ENCODE assay signal across 9 mouse cellular contexts in genomic region chr15:86205300-86205699, GRCm38 (mm10). TPM values are rescaled to one million over a fixed set of nuclear protein-coding genes. Genes with fewer than 3 reads are reported as not detected.
DNase-seq lines count a peak whose midpoint lies in the region; TF ChIP-seq lines count a peak whose summit lies in the region.
"Had no signal": no experiment of that assay in that cellular context is flagged by ENCODE, and none has a peak within 500 bp of the region (broad histone marks: within the 10 kb centered on the region; RNA-seq: fewer than 3 reads in every experiment).

No protein-coding gene starts in this region.

- H3K27ac ChIP-seq in layer of hippocampus, adult 2 months, result no peak overlapping the region
- H3K27ac ChIP-seq in bone marrow macrophage, adult 2 months (ENCODE audit: insufficient read depth, low read depth, low read length), result peak overlapping the region; percentile 97
- H3K27ac ChIP-seq: neural tube, embryonic 12.5 days had no signal

- TF ChIP-seq POLR2A in bone marrow macrophage, adult 2 months (IDR thresholded peaks at IDR 0.05; ENCODE audit: borderline replicate concordance, low read depth, low read length), result no peak

- peak; percentile 68 to 75 for DNase-seq in adrenal gland, adult 18-20 months (ENCODE audit: low spot score in 2 of 2)
- DNase-seq in adrenal gland, postnatal 4 days (ENCODE audit: low spot score in 2 of 2), result no peak
- DNase-seq in layer of hippocampus, adult 2 months (ENCODE audit: low spot score in 2 of 2), result no peak
- no peak for DNase-seq in layer of hippocampus, postnatal 14 days (ENCODE audit: low spot score in 2 of 2)
- peak; percentile 67 to 81 for DNase-seq in kidney, postnatal 25 days
- peak; percentile 80 for DNase-seq in naive thymus-derived CD4-positive, alpha-beta T cell, adult 2 months (ENCODE audit: low read depth)
- no peak for DNase-seq in frontal cortex, postnatal 14 days (ENCODE audit: low spot score in 2 of 2)

- TF ChIP-seq CTCF in layer of hippocampus, adult 2 months (conservative IDR thresholded peaks at IDR 0.05), result peak; percentile 82
- peak; percentile 49; the same call in 1 of the 2 replicates for TF ChIP-seq CTCF in bone marrow macrophage, adult 2 months (IDR thresholded peaks at IDR 0.05; ENCODE audit: low read depth, low read length)

- no peak overlapping the region for H3K4me3 ChIP-seq in layer of hippocampus, adult 2 months
- no peak overlapping the region for H3K4me3 ChIP-seq in bone marrow macrophage, adult 2 months (ENCODE audit: insufficient read depth, low read length)
- H3K4me3 ChIP-seq: neural tube, embryonic 12.5 days had no signal

- H3K4me1 ChIP-seq in bone marrow macrophage, adult 2 months (ENCODE audit: control insufficient read depth, insufficient read depth, low read length), result peaks cover 63% of the 10 kb centered on the region

RNA-seq across cellular contexts. Expression of gene Tbc1d22a, which starts 9.0 kb away (rescaled TPM):
- 10 to 100 TPM; 28.2 to 29.1 TPM for total RNA-seq in adrenal gland, adult 18-20 months (2021)
- total RNA-seq in adrenal gland, postnatal 4 days (2021), result 10 to 100 TPM; 32.3 TPM
- total RNA-seq in layer of hippocampus, adult 2 months (2021), result 10 to 100 TPM; 33.2 to 34.7 TPM
- 10 to 100 TPM; 29.8 to 30.1 TPM for total RNA-seq in layer of hippocampus, postnatal 14 days (2021)
- 37.2 and 39.8 TPM in 2 replicates for polyA plus RNA-seq in bone marrow macrophage, adult 2 months (2012; ENCODE audit: insufficient read depth, insufficient read length, missing spikeins)

RNA-seq across cellular contexts. Expression of gene Cerk, which starts 19.4 kb away (rescaled TPM):
- total RNA-seq in adrenal gland, adult 18-20 months (2021), result 10 to 100 TPM; 40.6 to 68.6 TPM
- 10 to 100 TPM; 26.3 to 26.8 TPM for total RNA-seq in adrenal gland, postnatal 4 days (2021)
- 10 to 100 TPM; 41.6 to 43.0 TPM for total RNA-seq in layer of hippocampus, adult 2 months (2021)
- total RNA-seq in layer of hippocampus, postnatal 14 days (2021), result 10 to 100 TPM; 46.7 to 49.1 TPM
- 103 and 111 TPM in 2 replicates for polyA plus RNA-seq in bone marrow macrophage, adult 2 months (2012; ENCODE audit: insufficient read depth, insufficient read length, missing spikeins)

Comparison
In these comparisons a context has a peak if more than half of its experiments do, and no peak if none do; other contexts are left out.
1. DNase-seq: peak in adrenal gland, adult 18-20 months (2 of 2), kidney, postnatal 25 days (2 of 2) and naive thymus-derived CD4-positive, alpha-beta T cell, adult 2 months (single experiment); none in adrenal gland, postnatal 4 days (0 of 2), layer of hippocampus, adult 2 months (0 of 2), layer of hippocampus, postnatal 14 days (0 of 2) and frontal cortex, postnatal 14 days (0 of 2).